Mouse (Mus musculus): ENCODE data around the gene Nek9. TPM values are rescaled to one million over a fixed set of nuclear protein-coding genes. Genes with fewer than 3 reads are reported as not detected.

The Nek9 gene
- 68.6 TPM for polyA plus RNA-seq (2015; fragmentation: Illumina TruSeq; extraction: RNeasy Lipid Tissue Mini Kit (QIAGEN cat#74804); ENCODE audit: insufficient read depth, low replicate concordance)

DNA sequence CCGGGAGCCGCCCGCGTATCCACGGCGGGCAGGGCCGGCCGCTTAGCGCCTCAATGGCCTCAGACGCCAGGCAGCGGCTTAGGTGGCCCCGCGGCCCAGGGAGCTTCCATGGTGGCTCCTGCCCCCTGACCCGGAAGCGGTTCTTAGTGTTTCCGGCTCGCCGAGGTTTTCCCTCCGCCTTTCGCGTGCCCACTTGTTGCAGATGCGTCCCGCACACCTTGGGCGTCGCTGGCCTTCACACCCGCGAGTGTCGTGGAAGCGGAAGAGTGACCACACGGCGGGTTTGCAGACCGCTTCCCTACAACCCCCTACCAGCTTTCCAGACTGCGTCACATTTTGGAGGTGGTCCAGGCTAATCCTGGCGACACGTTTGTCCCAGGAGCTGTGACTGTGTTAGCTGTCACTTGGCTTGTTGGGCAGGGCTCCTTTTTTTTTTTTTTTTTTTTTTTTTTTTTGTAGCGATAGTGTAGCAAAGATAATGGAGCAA is at the start of gene Nek9:
TSS of gene Nek9 (minus strand) at position 120 of the 487 bp plus-strand sequence.

DNA sequence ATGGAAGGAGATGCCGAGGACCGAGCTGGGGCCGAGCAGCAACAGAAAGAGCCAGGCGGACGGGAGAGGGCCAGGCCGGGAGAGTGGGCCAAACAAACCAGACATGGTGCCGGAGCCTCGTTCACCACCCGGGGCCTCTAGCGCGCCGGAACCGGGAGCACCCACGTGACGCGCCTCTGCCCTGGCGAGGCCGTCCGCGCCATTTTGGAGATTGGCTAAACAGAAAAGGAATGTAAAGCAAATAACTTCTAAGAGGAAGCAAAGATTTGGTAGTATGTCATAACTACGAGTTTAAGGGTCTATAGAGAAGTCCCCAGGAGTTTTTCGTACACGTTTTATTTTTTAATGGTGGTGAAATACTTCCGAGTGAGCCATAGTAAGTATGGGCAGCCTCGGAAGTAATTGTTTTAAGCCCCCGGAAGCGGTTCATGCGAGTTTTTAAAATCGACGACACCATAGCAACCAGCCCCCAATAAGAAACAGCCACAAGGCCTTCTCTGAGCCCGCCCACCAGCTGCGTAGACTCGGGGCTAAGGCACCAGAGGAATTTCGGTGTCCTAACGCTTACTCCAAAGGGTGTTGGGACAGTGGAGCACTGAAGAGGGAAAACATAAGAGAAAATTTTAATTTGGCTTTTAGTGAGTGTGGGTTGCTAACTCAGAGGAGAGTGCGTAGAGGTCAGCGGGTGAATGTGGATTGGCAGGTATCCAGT is 35.6 kb upstream of the Nek9 start, which contains the start of gene Tmed10:
TSS of gene Tmed10 (minus strand) at position 287 of the 712 bp plus-strand sequence.

DNA sequence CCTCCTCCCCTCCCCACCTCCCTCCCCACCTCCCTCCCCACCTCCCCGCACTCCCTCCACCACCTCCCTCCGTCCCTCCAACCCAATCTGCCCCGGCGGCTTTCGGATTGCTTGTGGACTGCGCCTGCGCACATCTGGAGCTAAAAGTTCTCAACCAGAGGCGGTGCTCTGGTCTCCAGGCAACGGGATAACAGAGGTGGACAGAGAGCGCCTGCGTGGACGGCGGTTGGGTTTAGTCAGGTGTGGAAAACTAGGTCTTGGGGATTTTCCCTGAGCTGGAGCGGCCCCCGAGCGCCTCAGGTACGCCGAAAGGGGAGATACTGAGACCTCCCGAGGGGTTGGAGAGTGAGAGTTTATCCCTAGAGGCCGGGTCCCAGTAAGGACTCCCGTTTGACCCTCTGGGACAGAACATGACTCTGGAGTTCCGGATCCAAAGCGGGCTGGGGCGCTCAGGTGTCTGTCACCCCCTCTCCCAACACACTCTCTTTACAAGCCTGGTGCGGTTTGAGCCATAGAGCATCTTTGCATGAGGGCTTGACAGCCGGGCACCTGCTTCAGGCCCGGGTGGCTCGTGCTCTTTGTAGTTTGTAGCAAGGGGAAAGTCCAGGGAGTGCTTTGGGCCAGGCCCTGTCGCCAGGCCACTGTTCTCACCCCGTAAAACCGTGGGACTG is 50.5 kb downstream of the Nek9 start, which contains the start of gene Zc2hc1c:
TSS of gene Zc2hc1c (plus strand) at position 106 of the 671 bp plus-strand sequence.

DNA sequence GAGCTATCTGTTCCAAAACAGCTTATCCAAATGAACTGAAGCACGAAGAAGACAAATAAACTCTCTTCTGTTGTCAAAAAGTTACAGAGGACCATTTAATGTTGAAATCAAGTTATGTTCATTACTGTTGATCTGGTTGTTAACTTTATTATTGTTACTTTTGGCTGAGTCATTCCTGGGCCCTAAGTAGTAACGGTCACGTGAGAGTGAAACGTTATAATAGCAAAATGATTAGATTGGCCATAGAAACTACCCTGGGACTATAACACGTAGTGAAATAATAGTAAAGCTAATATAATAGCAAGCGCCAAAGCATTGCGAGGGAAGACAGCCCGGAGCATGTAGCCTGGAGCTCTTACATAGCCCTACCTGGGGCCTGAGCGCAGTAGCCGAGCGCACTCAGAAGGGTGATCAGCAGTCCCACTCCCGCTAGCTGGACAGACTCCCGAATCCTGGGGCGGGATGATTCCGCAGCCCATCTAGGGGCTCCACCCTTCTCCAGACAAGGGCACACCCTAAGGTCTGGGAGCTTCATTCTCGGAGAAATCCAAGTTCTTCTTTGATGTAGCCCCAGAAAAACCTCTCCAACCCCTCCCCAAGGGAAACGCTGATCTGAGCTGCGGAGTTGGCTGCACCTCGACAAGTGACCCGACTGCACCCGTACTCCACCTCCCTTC is 51.2 kb downstream of the Nek9 start, which contains the start of gene Acyp1:
TSS of gene Acyp1 (minus strand) at position 630 of the 677 bp plus-strand sequence.

DNA sequence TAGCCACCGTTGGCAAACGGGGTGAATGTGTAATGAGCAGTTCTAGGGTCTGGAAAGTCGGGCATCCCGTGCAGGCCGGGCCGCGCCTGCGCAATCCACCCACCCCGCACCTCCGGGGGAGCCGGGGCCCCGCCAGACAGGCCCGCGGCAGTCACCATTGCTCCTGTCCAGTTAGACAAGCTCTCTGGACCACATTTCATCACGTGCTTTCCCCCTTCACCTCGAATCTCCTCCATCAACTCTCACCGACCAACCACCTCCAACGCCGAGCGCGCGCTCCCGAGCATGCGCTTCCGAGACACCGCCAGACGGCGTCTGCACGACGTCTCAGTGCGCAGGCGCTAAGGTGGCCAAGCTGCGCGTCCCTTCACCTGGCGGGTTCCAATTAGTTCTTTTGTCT is 68.8 kb downstream of the Nek9 start, which contains the start of gene Mlh3:
TSS of gene Mlh3 (minus strand) at position 281 of the 400 bp plus-strand sequence.

Other genes with a start within 250 kb of the Nek9 start
- gene Prox2, start 228.6 kb downstream of the Nek9 start, polyA plus RNA-seq (2015; fragmentation: Illumina TruSeq; extraction: RNeasy Lipid Tissue Mini Kit (QIAGEN cat#74804); ENCODE audit: insufficient read depth, low replicate concordance): 3.4 TPM
- 173 TPM for gene Dlst, start 228.5 kb downstream of the Nek9 start, polyA plus RNA-seq (2015; fragmentation: Illumina TruSeq; extraction: RNeasy Lipid Tissue Mini Kit (QIAGEN cat#74804); ENCODE audit: insufficient read depth, low replicate concordance)
- 0.26 TPM for gene Rps6kl1, start 188.1 kb downstream of the Nek9 start, polyA plus RNA-seq (2015; fragmentation: Illumina TruSeq; extraction: RNeasy Lipid Tissue Mini Kit (QIAGEN cat#74804); ENCODE audit: insufficient read depth, low replicate concordance)
- 0.91 TPM for gene Pgf, start 161.6 kb downstream of the Nek9 start, polyA plus RNA-seq (2015; fragmentation: Illumina TruSeq; extraction: RNeasy Lipid Tissue Mini Kit (QIAGEN cat#74804); ENCODE audit: insufficient read depth, low replicate concordance)
- 21.5 TPM for gene Eif2b2, start 119.9 kb downstream of the Nek9 start, polyA plus RNA-seq (2015; fragmentation: Illumina TruSeq; extraction: RNeasy Lipid Tissue Mini Kit (QIAGEN cat#74804); ENCODE audit: insufficient read depth, low replicate concordance)
- 14.4 TPM for gene Mlh3, start 68.8 kb downstream of the Nek9 start, polyA plus RNA-seq (2015; fragmentation: Illumina TruSeq; extraction: RNeasy Lipid Tissue Mini Kit (QIAGEN cat#74804); ENCODE audit: insufficient read depth, low replicate concordance)
- gene Acyp1, start 50.9 kb downstream of the Nek9 start, polyA plus RNA-seq (2015; fragmentation: Illumina TruSeq; extraction: RNeasy Lipid Tissue Mini Kit (QIAGEN cat#74804); ENCODE audit: insufficient read depth, low replicate concordance): 24.8 TPM
- 0.76 TPM for gene Zc2hc1c, start 50.8 kb downstream of the Nek9 start, polyA plus RNA-seq (2015; fragmentation: Illumina TruSeq; extraction: RNeasy Lipid Tissue Mini Kit (QIAGEN cat#74804); ENCODE audit: insufficient read depth, low replicate concordance)
- 257 TPM for gene Tmed10, start 35.5 kb upstream of the Nek9 start, polyA plus RNA-seq (2015; fragmentation: Illumina TruSeq; extraction: RNeasy Lipid Tissue Mini Kit (QIAGEN cat#74804); ENCODE audit: insufficient read depth, low replicate concordance)
- 7.8 TPM for gene Fos, start 134.5 kb upstream of the Nek9 start, polyA plus RNA-seq (2015; fragmentation: Illumina TruSeq; extraction: RNeasy Lipid Tissue Mini Kit (QIAGEN cat#74804); ENCODE audit: insufficient read depth, low replicate concordance)

All from spleen, adult 10 weeks (tissue).